Mouse (Mus musculus): Measurements from ENCODE around the gene Fam171b. TPM values are rescaled to one million over a fixed set of nuclear protein-coding genes. Genes with fewer than 3 reads are reported as not detected.

Gene Fam171b
- polyA plus RNA-seq, 1 experiment from 2014 or later: 58.9 TPM

Other genes with a start within 250 kb of the Fam171b start
- 159 and 178 TPM in 2 replicates for gene Zc3h15, start 168.2 kb upstream of the Fam171b start, polyA plus RNA-seq (2014; fragmentation: Nextera tagmentation; extraction: Ambion mirVana)
- 43.8 and 48.3 TPM in 2 replicates for gene Itgav, start 88.2 kb upstream of the Fam171b start, polyA plus RNA-seq (2014; fragmentation: Nextera tagmentation; extraction: Ambion mirVana)
- not detected in 2 replicates for gene Zswim2, start 128.6 kb downstream of the Fam171b start, polyA plus RNA-seq (2014; fragmentation: Nextera tagmentation; extraction: Ambion mirVana)
- gene Gm13698, start 143.1 kb downstream of the Fam171b start, polyA plus RNA-seq (2014; fragmentation: Nextera tagmentation; extraction: Ambion mirVana): not detected in 2 replicates
- gene Gm13693, start 148.9 kb downstream of the Fam171b start, polyA plus RNA-seq (2014; fragmentation: Nextera tagmentation; extraction: Ambion mirVana): not detected in 2 replicates
- not detected in 2 replicates for gene Gm13695, start 154.7 kb downstream of the Fam171b start, polyA plus RNA-seq (2014; fragmentation: Nextera tagmentation; extraction: Ambion mirVana)
- gene Gm13696, start 160.5 kb downstream of the Fam171b start, polyA plus RNA-seq (2014; fragmentation: Nextera tagmentation; extraction: Ambion mirVana): not detected in 2 replicates
- gene Gm13694, start 166.3 kb downstream of the Fam171b start, polyA plus RNA-seq (2014; fragmentation: Nextera tagmentation; extraction: Ambion mirVana): not detected in 2 replicates
- gene Gm13697, start 172.1 kb downstream of the Fam171b start, polyA plus RNA-seq (2014; fragmentation: Nextera tagmentation; extraction: Ambion mirVana): not detected in 2 replicates
- not detected in 2 replicates for gene Gm13691, start 177.9 kb downstream of the Fam171b start, polyA plus RNA-seq (2014; fragmentation: Nextera tagmentation; extraction: Ambion mirVana)

All from forebrain, embryonic 11.5 days (tissue).